Mouse (Mus musculus) left cerebral cortex, adult 9 months (tissue): ENCODE measurements around the gene Pacs1.
A peak's percentile ranks its signal among the peaks of the same experiment; 100 is the strongest.
"Not testable (repeated sequence)": the region's sequence is repeated elsewhere in the genome, so short reads cannot be mapped to it uniquely, and the experiment has no call there.

Experiments
- DNase-seq, 2 experiments: peaks; one replicate each; pipeline ENCODE4 v3.0.0; 2022; ENCODE audit warnings: low spot score in 2 of 2

The Pacs1 gene

DNA sequence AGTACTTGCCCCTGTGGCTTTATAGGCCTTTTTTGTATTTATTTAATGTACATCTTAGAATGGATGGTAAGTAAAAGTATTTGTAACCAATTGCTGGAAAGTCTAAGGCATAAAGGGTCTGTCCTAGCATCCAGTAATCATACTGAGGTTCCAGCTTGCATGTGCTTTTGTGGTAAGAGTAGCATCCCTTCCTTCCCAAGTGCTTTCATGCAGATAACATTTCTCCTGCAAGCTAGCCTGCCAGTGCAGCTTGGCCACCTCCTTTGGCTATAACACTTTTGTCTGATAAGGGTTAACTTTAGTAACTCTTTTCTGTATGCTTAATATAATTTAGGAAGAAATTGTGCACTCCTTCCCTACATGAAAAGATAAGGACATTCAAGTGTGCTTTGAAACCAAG is 4.9 kb downstream of the Pacs1 start:
- no peak for DNase-seq

DNA sequence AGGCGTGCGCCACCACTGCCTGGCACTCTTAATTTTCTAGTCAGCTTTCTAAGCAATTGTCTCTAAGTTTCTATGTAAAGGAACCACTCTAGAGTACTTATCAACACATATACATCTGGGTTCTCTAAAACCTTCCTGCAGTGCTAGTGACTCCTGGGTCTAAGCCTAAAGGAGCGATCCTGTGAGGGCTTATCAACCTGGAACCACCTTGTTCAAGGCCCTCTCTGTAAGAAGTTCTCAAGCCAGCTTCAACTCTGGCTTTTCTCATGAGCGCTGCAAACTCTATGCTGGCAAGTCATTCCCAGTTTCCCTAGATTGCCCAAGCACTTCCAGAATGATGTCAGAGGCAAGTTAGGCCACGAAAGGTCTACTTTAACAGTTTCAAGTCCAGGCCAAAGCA is 5.9 kb downstream of the Pacs1 start:
- no peak for DNase-seq

DNA sequence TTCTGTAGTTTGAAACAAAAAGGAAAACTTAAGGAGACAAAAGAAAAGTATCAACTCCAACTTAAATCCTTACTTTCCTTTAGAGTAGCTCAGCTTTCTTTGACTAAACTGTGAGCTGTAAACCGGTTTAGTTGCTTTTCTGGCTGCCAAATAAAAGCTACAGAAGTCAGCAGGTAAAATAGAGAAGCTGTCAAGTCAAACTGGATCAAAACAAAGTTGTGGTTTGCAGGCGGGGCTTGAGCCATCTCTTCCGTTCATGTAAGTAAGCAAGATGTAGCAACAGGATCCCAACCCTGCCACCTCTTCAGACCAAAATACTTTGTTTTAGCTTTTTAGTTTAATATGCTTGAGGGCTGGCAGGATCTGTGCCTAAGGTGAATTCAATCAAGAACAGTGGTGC is 15.8 kb downstream of the Pacs1 start:
- DNase-seq = no peak

DNA sequence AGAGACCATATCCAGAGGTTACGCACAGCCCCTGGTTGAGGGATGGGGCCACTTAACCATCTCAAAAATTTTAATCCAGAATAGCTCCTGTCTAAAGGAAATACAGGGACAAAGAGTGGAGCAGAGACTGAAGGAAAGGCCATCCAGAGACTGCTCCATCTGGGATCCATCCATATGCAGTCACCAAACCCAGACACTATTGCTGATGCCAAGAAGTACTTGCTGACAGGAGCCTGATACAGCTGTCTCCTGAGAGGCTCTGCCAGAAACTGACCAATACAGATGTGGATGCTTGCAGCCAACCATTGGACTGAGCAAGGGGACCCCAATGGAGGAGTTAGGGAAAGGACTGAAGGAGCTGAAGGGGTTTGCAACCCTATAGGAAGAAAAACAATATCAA is 35.9 kb downstream of the Pacs1 start:
- DNase-seq = not testable (repeated sequence)

DNA sequence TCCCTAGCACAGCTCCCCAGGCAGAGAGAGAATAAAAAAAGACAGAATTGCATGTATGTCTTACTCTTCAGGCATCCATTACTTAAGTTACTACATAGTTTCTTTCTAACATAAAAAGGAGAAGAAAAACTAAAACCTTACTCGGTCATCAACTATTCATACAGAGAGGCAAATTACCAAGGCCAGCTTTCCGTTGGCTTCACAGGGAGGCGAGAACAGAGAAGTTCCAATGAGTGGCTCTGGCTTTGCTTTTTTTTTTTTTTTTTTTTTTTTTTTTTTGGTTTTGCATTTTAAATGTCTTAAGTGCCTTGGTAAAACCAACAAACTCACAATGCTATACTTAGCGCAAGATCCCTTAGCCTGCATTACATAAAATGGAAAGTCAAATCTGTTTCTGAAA is 40.2 kb downstream of the Pacs1 start:
- DNase-seq = no peak

DNA sequence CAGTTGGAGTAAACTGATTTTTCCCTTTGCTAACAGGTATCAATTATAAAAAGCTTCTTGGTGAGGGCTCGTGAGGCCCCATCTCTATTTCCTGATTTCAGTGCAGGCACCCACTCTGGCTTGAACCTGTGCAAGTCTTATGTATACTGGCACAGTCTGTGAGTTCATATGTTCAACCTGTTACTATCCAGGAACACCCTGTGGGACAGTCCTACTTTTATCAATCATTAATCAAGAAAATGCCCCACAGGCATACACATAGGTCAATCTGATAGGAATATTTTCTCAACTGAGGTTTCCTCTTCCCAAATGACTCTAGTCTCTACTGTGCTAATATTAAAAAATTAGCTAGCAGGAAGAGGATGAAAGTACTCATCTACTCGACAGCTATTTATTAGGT is 42.8 kb downstream of the Pacs1 start:
- DNase-seq = no peak

DNA sequence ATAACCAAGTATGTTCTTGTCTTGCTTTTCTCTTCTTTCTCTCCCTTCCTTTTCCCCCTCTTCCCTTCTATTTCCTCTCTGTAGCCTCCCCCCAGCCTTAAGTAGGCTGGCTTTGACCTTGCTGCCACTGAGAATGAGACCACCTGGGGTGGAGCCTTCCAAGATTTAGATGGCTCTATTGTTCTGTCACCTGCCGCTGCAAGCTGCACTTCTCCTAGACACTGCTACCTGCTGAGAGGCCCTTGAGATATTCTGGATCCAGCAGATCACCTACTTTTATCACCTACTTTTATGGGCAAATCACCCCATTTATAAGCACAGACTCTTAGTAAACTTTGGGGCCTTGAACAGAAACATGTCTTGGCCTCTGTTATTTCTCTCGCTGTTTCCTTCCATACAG is 48.3 kb downstream of the Pacs1 start:
- no peak for DNase-seq

DNA sequence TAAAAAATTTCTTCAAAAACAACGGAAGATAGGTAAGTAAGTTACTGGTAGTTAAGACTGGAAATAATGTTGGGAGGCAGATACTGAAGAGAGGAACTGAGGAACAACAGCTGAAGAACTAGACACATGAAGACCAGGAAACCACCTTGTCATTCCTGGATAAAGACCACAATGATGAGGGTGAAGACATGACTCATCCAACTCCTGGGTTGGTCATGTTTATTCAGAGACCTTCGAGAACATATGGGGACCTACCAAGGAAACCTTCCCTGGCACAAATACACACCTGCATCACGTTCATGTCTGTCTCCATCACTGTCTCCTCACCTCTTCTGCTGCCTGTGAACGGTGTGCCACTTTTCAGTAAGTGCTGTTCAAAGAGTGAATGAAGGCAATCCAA is 48.8 kb downstream of the Pacs1 start:
- DNase-seq = no peak

DNA sequence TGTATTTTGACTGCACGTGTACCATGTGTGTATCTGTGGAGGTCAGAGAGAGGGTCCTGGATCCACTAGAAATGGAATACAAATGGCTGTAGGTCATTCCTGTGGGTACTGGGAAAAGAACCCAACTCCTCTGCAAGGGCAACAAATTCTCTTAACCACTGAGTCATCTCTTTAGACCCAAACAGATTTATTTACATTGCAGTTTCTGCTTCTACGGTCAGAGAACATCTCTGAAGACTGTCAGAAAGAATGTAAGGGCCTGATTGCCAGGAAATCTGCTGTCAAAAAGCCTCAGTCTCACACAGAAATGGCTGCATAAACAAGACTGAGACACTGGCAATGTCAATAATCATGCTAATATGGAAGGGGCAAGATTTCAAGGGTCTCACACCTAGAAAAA is 51.0 kb downstream of the Pacs1 start:
- DNase-seq = no peak

DNA sequence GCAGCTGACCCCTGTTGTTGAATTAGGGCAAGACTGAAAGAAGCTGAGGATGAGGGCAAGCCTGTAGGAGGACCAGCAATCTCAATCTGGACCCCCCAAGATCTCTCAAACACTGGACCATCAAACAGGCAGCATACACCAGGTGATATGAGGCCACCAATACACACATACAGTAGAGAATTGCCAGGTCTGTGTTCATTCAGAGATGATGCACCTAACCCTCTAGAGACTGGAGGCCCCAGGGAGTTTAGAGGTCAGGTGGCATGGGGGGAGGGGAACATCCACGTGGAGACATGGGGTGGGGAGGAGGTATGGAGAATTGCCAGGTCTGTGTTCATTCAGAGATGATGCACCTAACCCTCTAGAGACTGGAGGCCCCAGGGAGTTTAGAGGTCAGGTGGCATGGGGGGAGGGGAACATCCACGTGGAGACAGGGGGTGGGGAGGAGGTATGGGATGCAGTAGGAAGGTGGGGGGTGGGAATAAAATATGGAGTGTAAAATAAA is 51.6 kb downstream of the Pacs1 start:
- not testable (repeated sequence) for DNase-seq

DNA sequence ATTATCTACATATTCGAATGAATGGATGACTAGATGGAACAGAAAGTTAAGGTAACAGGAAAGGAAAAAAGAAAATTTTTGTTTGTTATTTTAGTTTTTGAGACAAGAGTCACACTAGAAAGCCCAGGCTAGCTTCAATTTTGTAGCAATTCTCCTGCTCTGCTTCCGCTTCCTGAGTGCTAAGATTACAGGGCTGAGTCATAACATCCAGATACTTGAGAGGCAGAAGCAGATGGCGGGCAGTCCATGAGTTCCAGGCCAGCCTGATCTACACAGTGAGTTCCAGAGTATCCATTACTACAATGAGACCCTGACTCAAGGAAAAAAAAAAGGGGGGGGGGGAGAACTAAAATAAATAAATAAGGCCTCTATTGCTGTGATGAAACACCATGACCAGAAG is 52.5 kb downstream of the Pacs1 start:
- no peak for DNase-seq

DNA sequence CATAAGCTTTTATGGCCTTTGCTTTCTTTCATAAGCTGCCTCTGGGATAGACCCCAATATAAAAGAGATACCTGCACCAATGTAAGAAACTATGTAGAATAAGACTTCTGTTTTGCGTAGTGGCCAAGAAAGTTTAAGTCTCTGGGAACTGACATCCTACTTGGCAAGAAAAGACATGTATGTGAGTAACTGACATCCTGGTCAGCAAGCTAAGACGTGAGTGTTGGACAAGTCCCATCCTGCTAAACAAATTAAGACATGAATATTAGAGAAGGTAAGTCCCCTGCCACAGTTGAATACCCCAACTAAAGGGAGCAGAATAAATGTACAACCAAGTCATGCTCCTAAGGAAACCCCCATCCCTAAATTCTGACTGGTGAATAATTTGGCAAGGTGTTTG is 71.2 kb downstream of the Pacs1 start:
- no peak for DNase-seq

DNA sequence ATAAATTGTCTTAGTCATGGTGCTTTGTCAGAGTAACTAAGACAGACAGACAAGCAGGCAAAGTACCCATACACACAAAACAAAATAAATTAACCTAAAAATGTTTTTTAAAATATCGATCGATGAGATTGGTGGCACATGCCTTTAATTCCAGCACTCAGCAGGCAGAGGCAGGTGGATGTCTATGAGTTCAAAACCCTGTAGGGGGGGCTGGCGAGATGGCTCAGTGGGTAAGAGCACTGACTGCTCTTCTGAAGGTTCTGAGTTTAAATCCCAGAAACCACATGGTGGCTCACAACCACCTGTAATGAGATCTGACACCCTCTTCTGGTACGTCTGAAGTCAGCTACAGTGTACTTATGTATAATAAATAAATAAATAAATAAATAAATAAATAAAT is 72.3 kb downstream of the Pacs1 start:
- not testable (repeated sequence) for DNase-seq

DNA sequence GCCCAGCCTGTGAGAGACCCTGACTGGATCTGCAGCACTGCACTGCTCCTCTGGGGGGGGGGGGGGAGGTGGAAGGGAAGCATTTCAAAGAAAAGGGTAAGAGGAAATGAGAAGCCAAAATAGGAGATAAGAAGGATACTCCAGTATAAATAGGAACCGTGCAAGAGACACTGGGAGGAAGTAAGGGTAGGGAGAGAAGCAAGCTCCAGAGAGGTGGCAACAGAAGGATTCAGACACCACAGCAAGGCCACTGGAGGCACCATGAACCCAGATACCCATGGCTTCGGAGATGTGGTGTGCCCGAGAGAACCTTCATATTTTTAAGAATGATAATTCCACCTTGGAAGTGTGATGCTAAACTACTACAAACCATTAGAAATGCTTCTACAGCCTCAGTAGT is 74.4 kb downstream of the Pacs1 start:
- DNase-seq = no peak

DNA sequence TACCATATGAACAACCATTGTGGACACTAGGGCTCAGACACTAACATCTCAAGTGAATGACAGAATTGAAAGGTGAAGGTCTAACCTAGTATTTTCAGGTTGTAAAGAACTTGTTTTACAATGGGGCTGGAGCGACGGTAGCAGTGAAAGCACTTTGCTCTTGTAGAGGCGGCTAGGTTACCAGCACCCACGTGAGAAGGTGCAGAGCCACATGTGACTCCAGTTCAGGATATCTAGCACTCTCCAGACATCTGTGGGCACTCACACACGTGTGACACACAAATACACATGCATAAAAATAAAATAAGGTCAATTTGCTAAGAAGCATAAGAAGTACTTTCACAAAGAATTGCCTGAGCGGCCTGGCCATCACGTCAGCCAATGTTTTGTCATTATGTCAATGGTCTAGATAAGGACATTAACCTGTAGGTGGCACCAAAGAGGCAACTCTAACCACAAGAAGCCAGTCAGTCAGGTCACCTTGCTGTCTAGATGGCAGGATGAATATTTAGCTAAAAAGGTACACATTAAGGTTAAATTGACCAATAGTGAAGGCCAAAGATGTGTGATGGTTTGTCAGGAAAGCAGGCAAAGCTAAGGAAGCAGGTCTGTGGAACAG is 77.4 kb downstream of the Pacs1 start:
- peak in 1 of 2 experiments; percentile 53 for DNase-seq

DNA sequence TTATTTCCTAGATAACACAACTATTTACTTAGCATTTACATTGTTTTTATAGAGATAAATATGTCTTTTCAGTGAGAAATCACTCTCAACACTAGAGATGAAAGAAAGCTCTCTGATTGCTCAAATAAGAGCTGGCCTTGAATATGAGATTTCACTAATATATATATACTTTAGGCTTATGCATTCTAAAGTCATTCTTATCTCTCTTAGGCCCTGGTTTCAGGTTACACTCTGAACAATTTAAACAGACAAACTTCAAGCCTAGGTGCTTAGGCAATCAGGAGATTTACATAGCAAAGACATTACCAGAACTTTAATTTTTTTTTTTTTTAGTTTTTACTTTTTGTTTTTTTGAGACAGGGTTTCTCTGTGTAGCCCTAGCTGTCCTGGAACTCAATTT is 80.5 kb downstream of the Pacs1 start:
- no peak for DNase-seq

DNA sequence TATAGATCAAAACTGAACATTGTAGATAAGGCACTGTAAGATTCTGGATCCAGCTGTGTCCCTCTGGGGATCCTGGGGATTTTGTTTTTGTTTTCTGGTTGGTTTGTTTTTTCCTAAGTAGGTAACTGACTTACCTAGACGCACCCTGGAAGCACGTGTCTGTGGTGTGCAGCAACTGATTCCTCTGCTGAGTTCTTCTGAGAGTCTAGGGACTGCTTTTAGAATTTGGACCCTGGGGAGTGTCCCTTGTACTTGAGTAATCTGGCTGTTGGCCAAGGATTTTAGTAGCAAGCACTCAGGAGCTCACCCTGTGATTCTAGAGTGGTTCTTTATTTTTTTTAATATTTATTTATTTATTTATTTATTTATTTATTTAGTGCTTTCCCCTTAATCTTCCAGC is 85.5 kb downstream of the Pacs1 start:
- no peak for DNase-seq

DNA sequence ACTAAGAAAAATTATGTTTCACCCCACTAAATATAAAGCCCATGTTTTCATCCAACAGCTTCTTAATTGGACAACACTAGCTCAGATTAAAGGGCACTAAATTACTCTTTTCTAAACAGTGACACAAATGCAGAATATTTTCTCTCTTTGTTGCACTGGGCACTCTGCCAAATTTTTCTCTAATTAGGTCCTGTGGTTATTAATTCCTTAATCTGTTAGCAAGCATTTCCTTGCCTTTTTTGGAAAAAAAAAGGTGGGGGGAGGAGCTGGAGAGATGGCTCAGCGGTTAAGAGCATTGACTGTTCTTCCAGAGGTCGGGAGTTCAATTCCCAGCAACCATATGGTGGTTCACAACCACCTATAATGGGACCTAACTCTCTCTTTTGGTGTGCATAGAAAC is 91.0 kb downstream of the Pacs1 start:
- no peak for DNase-seq

DNA sequence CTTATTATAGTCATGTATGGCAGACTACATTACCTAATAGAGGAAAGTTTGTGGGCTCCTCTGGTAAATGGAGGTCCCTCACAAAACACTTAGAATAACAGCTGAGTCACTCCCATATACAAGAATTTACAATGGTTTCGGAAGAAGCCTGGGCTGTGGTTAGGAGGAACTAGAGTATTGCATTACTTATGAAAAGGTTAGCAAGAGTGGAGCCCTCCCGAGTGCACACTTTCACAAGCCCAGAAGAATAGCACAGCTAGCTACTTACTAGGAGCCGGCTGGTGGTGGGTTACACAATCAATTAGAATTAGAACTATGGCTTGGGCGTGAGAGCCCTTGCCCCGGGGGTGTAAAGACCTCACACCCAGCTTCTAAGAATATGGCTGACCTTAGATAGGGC is 94.3 kb downstream of the Pacs1 start:
- no peak for DNase-seq

DNA sequence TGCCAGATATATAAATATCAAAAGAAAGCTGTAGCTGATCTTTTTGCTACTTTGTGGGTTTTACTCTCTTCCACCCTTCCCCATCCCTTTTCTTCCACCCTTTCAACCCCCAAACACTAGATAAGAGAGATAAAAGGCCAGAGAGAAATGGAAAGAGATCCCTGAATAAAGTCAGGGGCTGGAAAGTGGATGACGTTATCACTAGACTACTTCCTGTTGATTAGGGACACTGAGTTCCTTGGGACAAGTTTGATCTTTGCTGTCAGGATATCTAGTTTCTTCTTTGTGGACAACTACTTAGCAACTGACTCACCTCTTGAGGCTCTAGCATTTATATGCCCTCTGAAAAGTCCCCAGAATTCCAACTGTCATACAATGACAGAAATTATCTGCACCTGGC is 102.5 kb downstream of the Pacs1 start:
- DNase-seq = no peak

DNA sequence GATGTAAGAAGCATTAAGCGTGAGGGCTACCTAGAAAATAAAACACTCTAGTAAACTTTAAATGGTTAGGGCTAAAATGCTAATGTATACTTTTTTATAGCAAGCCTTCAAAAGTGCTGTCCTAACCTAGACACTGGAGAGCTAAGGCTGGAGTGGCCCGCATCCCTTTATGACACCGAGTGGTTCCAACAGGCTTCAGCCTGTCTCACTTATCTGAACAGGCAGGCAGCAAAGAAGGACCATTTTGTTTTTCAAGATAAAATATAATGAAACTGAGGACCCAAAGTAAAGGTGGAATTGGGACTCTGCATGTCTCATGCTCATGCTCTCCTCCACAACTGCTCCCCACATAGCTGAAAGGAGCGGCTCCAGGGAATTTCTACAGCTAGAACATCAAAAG is 105.4 kb downstream of the Pacs1 start:
- DNase-seq = no peak

DNA sequence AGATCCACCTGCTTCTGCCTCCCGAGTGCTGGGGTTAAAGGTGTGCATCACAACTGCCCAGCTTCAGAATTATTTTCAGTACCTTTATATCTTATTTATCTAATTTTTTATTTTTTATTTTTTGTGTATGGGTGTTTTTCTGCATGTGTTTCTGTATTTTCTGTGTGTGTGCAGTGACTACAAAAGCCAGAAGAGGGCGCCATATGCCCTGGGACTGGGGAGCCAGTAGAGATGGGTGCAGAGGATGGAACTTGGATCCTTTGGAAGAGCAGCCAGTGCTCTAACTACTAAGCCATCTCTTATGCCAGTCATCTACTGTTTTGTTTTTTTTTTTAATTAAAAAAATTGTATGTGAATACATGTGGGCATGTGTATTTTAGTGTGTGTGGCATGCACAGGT is 108.5 kb downstream of the Pacs1 start:
- DNase-seq = no peak

DNA sequence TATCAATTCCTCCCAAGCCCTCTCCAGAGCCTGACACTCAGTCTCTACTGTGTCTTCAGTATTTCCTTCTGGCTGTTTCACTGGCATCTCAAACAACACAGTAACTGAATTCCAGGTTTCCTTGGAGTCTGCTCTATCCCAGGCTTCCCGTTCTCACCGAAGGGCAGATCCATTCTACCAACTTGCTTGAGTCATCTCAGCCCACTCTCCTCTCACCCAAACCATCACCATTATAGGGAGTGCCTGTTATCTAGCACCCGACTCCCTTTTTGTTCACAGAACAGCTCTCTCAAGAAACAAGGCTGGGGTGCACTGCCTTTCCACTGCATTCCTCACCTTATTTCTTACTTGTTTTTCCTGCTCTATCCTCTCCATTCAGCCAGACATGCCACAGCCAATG is 111.0 kb downstream of the Pacs1 start:
- DNase-seq = peak in 1 of 2 experiments; percentile 25

DNA sequence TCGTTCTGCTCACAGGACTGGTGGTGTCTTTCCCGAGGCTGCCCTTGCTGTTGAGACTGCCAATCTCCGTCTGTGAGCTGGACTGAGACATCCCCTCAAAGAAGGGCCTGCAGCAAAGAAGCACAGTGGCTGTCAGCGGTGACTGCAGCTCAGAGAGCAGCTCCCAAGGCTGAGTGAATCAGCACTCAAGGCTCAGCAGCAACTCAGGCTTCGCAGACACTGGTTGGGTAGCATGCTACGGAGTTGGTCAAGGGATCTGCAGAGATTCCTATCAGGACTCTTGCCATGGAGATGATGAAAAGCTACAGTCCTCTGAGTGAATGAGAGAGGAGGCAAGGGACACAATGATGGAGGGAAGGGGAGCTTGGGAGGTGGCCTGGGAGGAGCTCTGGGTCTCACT is 120.7 kb downstream of the Pacs1 start:
- DNase-seq = no peak
